Mouse (Mus musculus): Measurements from ENCODE around the gene Skap2.

Skap2 gene

GRCm38 (mm10) chr6:52012409-52013244 is at the start of gene Skap2:
Gene Skap2, minus strand, starts transcription at chr6:52012549.
- DNase-seq, result peak; percentile 99

- DNase-seq, result no peak
These were observed 46.6 kb upstream of the Skap2 start for GRCm38 (mm10) chr6:52058899-52059448.

DNA sequence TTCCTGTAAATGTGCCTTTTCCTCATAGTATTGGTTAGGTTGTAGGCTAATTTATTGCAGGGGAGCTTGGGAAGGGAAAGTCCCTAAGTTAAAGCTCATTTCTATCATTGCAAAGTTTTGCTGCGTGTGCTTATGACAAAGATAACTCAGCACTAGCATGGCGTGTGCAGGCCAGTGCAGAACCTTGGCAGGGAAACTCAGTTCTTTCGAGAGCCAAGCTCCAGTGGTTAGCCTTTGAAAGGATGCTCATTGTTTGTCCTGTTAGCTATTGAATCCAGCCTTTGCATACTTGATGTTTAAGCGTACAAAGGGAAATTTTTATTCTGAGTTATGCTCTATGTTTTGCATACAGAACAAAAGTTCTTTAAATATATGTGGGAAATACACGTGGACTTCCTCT is 45.8 kb upstream of the Skap2 start:
- DNase-seq, result no peak

DNA sequence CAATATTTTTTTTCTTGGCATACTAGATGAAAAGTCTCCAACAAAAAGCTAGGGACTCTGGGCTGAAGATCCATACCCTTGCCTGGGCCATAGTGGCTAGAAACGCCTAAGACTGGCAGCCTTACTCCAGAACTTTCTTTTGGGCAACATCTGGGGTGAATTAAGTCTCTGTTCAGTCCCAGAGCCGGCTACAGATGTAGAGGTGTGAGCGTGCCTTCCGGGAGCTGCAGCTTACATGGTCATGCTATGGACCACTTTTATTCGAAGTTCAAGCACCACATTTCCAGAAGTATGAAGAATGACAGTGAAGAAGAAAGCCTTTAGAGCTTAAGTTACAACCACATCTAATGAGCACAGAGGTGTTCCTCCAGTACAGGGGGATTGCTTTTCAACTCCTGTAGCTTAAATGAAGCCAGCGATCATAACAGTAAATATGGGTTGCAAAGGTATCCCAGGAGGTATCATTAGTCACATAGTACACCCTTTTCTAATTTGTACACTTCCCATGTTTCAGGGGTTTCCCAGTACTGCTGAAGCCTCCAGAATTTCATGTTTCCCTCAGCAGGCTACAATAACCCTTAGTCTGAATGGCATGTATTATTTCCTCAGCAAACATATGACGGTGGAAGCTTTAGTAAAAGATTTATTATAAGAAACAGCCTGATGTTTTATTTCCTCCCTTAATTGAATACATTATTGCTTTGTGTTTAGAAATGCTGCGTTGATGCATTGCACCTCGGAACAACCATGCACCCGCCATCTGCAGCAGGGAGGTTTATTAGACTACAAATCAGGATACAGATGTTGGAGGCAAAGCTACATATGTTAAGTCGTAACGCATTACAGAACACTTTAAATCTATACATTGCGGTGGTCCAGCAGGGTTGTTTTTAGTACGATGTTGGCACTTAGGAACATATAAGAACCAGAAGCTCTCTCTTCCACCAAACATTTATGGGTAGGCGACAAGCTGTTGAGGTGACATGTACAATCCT is 41.5 kb upstream of the Skap2 start:
- no peak for DNase-seq

DNA sequence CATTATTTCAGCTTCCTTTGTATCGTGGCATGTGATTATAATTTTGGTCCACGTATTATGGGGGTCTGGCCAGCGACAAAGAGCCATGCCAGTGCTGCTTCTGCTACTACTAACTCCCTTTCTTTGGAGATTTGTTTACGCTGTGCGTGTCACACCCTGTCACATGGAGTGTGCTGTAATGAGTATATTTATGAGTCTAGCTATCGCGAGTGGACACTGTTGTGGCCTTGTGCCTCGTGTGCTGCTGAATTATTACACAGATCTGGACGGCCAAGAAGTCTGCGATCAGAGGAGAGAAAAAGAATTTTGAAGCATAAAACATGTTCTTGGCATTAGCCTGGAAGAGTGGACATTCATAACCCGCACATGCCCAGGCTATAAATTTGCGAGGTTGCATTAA is 37.7 kb upstream of the Skap2 start:
- DNase-seq, result no peak

GRCm38 (mm10) chr6:52045517-52045916 is 33.2 kb upstream of the Skap2 start:
- DNase-seq, result peak; percentile 11

DNA sequence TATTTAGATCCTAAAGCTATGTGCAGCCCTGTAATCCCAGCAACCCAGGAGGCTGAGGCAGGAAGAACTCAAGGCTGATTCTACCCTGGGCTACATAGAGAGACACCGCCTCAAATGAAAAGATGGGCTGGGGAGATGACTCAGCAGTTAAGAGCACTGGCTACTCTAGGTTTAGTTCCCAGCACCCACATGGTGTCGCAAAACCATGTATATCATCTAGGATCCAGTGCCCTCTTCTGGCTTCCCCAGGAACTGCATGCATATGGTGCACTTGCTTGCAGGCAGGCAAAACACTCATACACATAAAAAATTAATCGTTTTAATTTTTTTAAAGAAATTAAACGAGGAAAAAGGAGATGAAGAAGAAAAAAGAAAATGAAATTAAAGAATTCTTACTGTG is 23.7 kb upstream of the Skap2 start:
- peak; percentile 15 for DNase-seq

DNA sequence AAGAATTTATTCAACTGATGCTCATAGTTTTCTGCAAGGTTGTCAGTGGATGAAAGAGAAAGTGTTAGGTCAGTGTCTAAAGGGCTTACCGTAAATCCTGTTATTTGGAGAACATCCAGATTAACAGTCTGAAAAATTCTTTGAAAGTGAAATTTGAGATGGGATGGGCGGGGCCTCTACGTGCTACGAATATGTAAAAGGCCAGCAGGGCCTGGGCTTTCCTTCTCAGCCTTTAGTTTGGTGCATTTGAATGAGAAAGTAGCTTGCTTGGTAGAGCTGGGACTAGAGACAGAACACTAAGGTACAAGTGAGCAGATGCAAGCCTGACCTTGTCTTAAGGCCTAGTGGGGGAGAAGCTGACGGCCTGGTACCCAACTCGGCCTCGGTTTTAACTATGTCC is 18.8 kb upstream of the Skap2 start:
- DNase-seq, result no peak

DNA sequence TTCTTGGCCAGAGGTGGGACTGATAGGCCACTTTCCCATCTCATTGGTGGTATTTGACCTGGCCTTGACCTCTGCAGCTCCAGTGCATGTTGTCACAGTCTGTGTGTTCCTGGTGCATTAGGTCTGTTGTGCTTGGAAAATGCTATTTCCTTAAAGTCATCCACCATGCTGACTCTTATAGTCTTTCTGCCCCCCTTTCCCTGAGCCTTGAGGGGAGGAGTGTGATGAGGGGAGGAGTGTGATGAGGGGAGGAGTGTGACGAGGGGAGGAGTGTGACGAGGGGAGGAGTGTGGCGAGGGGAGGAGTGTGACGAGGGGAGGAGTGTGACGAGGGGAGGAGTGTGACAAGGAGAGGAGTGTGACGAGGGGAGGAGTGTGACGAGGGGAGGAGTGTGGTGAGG is 15.8 kb upstream of the Skap2 start:
- DNase-seq, result no peak

GRCm38 (mm10) chr6:52027181-52027580 is 14.8 kb upstream of the Skap2 start:
- no peak for DNase-seq

GRCm38 (mm10) chr6:52026281-52026680 is 13.9 kb upstream of the Skap2 start:
- DNase-seq, result no peak

DNA sequence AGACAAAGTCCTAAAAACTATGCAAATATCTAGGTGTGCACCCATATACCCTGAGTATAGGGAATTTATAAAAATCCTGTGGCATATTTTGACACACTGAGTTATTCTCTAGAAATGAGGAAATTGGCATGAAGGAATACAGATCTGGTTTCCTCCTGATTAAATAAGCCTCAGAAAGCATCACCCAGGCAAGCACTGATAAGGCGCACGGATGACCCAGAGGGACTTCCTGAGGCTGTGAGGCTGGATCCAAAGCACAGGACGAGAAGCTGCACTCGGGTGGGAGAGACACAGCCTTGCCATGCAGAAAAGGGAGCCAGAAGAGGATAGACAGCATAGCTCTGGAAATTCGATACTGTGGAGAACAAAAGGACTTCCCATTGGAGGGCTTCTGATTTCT is 12.4 kb upstream of the Skap2 start:
- DNase-seq, result no peak

- no peak for DNase-seq
These were observed 10.0 kb upstream of the Skap2 start for GRCm38 (mm10) chr6:52022363-52022762.

- DNase-seq, result no peak
These were observed 7.9 kb upstream of the Skap2 start for GRCm38 (mm10) chr6:52020276-52020675.

DNA sequence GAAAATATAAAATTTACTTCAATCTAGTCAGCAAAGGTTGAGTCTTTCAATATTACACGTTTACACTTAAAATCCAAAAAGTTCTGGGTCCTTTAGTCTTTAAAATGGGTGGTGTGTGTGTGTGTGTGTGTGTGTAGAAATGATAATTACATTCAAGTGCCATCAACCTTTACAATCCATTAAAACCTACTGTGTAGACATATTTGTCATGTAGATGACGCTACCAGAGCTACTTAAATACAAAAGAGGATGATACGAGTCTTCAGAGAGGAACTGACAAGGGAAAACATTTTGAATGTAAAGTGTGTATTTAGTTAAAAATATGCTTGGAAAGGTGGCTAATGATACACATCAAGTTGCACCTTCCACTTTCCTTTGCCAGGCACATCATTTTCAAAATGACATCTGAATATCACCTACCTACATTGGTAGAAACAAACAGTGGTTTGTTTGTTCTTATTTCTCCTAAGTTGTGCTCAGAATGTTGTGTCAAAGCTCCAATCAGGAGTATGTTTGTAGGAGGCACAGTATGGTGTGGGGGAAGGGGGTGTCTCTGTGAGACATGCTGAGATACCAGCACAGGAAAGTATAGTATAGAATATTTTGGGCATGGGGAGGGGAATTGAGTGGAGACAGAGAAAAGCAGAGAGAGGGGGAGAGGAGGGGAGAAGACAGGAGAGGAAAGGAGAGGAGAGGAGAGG is 1.0 kb upstream of the Skap2 start:
- no peak for DNase-seq

DNA sequence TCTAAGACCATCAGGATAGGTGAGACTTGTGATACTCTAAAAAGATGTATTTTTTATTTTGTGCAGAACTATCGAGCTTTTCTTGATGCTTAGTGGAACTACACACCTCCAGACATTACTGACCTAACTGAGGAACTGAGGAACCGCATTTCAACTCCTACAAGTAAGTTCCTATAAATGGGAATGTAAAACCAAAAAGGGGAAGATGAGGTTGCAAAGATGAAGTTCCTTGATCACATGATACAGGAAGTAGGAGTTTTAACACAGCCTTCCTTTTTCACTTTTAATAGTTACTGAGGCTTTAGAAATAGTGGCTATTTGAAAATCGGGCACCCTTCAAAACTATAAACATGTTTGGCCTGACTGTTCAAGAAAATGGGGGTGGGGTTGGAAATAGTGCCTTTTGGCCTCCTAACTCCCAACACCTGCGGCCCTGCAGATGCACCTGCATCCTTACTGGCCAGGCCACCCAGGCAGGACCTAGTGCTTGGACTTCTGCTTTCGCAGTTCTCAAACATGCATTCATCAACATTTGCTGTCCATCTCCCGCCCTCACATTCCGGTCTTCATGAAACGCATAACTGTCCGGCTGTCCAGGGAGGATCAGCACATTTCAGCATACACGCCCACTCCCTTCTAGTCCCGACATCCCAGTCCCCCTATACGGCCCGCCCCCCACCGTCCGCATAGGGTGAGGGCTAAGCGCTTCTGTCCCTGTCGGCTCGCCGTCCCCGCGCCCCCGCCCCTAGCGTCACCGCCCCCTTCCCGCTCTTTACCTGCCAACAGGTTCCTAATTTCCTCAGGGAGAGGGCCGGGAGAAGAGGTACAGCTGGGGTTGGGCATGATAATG is 565 bp downstream of the Skap2 start:
- DNase-seq, result no peak

- DNase-seq, result no peak
These were observed 3.0 kb downstream of the Skap2 start for GRCm38 (mm10) chr6:52009385-52009784.

GRCm38 (mm10) chr6:52008757-52009156 is 3.6 kb downstream of the Skap2 start:
- DNase-seq, result no peak

DNA sequence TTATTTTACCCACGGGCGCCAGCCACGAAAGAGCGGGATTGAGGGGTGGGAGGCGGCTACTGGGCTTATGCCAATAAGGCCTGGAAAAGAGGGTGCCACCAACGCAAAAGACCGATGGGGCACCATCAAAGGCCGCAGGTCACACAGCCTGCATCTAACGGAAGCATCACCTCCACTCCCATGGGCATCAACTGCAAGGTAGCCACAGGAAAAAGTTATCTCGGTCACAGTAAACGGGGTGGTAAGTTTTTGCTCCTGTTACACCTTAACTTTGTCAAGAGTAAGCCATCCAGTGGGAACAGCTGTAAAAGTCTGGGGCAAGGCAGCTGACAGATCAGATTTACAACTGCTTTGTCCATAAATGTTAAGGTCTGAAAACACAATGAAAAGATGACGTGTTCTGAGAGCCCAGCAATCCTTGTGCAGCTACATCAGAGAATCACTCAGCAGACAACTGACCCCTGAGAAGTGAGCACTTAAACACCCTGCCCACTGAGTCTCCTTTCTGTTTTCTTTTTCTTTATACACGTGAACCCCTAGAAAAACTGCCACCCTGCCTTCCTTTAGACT is 5.6 kb downstream of the Skap2 start:
- no peak for DNase-seq

DNA sequence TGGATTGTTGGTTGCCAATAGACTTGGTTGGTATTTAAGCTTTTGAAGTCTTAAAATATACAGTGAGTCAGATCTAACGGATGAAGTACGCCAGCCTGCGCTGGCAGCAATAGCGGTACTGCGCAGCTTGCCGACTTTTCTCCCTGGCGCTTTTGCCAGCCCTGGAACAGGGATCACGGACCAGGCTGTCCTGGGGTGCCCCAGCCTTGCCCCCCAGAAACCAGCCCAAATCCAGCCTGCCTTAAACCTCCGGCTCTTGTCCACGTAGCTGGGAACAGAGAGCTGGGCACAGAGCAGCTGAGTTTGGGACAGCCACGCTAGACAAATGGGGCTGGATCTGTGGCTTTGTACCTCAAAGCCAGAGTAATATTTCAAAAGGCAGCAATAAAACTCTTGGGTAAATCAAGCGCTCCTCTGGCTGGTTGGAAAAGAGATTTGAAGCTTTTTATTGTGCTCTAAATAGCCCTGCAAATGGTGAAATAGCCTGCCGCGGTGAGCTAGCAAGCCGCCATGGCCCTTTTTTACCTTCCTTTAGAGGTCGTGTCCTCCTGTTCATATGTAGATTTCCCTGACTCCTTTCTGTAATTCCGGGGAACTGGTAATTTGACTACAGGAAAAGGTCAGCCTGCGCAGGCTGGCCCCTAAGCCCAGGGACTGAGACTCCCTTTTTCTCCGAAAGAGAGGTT is 6.2 kb downstream of the Skap2 start:
- peak; percentile 1 for DNase-seq

- no peak for DNase-seq
These were observed 6.8 kb downstream of the Skap2 start for GRCm38 (mm10) chr6:52005616-52005962.
